Mouse (Mus musculus): ENCODE measurements around the gene Cox7a1.

Cox7a1 gene

DNA sequence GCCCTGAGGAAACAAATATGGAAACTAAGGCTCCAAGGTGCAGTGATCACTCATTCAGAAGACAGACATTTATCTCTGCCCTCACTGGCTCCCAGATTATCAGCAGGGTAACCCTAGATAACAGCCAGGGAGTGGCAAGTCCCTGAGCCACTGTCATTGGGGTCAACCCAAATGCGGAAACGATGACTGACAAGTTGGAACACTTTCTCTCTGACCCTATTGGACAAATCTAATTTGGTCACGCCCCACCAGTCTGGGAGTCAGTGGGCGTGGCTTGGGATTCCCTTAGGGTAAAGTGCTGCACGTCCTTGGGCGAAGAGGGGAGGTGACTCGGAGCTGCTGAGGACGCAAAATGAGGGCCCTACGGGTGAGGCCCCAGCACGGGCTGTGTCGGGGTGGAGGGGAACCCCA, at the start of gene Cox7a1:
Gene Cox7a1, plus strand, starts transcription at position 266 of the 411 bp plus-strand sequence.
- in situ Hi-C loops (cut with MboI; ENCODE audit: low pct_unique_long_range_greater_than_20kb in 1 of 2, low sequenced_read_pairs in 2 of 2, unreplicated experiment in 1 of 2) = loop anchor here in 1 of 2 experiments (5.0 kb wide), 1 partner anchor 33 kb away; no protein-coding TSS in a partner anchor

DNA sequence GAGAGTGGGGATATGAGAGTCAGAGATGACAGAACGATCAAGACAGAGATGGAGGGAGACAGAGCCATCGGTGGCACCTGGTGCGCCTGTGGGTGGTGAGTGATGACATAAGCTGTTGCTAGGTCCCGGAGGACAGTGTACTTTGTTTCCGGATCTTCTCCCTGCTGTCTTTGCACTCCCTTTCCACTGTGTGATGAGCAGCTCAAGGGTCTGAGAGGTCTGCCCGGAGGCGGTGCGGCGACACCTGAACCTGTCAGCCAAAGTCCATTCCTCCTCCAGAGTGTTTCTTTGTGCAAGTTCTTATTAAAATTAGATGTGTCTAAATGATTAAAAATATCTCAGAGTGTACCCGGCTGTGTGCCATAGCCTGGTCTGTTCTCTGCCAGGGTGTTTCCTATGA, 47.1 kb upstream of the Cox7a1 start:
- in situ Hi-C loops (cut with MboI; ENCODE audit: low pct_unique_long_range_greater_than_20kb in 1 of 2, low sequenced_read_pairs in 2 of 2, unreplicated experiment in 1 of 2) = no loop called here

DNA sequence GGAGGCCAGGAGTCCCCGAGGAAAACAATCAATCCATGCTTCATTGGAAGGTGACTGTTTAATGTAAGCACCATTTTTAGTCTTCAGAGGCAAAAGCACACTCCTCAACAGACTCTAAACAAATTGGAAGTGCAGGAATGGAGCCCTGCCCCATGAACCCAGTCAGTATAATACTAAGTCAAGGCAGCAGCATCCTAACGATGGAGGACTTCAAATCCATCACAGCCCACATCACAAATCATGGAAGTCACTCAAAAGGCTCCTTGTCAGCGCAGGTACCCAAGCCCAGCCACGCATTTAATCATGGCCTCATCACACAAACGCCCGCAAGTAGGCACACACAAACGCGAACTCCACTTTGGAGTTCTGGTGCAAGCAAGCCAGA, 40.8 kb upstream of the Cox7a1 start:
- in situ Hi-C loops (cut with MboI; ENCODE audit: low pct_unique_long_range_greater_than_20kb in 1 of 2, low sequenced_read_pairs in 2 of 2, unreplicated experiment in 1 of 2) = no loop called here

DNA sequence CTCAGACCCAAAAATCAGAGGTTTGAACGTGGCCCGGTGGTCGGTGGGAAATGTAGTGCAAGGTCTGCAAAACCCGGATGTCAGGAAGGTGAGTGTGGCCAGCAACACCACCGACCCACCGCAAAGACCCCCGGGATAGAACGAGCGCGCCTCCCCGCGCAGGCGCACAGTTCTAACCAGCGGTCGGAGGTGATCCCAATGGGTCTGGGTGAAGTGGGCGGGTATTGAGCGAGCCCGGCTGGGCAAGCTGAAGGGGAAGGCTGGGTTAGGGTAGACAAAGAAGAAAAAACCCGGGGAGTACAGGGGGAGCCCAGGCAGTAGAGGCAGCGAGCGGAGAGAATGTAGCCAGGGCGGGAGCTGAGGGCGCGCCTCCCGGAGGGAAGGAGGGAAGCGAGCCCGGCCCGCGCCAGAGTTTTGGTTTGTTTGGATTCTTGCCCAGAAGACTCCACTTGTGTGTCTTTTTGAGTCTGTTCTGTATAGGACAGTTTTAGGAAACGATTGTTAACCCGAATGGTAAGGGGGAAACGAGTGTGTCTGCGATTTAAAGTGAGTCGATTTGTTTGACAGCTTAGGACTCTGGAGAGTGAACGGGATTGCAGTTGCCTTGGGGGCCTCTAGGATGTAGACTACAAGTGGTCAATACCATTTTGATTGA, 40.3 kb upstream of the Cox7a1 start:
- in situ Hi-C loops (cut with MboI; ENCODE audit: low pct_unique_long_range_greater_than_20kb in 1 of 2, low sequenced_read_pairs in 2 of 2, unreplicated experiment in 1 of 2) = no loop called here

DNA sequence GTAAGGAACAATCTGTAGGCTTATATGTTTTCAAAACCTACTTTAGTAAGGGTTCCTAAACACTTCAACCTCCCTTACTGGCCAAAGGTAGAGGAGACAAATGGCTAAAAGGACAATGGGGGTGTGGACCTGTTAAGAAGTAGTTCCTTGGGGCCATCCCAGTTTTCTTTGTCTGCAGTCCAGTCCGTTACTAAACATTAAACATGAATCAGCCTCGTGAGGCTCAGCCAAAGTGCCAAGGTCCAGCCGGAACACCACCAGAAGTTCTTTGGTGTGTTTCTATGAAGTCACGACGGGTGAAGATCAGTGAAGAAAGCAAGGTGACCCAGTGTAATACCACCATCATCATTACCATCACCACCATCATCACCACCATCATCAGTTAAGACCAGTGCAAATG, 36.9 kb upstream of the Cox7a1 start:
- in situ Hi-C loops (cut with MboI; ENCODE audit: low pct_unique_long_range_greater_than_20kb in 1 of 2, low sequenced_read_pairs in 2 of 2, unreplicated experiment in 1 of 2) = no loop called here

DNA sequence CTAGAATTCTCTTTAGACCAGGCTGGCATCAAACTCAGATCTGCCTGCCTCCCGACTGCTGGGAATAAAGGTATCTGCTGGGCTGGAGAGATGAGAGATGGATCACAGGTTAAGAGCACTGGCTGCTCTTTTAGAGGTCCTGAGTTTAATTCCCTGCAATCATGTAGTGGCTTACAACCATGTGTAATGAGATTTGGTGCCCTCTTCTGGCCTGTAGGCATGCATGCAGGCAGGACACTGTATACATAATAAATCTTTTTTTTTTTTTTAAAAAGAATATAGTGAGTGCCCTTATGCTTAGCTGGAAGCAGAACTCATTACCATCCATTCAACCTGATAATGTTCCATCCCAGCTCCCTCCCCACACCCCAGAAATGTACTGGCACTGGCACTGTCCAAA, 29.9 kb upstream of the Cox7a1 start:
- in situ Hi-C loops (cut with MboI; ENCODE audit: low pct_unique_long_range_greater_than_20kb in 1 of 2, low sequenced_read_pairs in 2 of 2, unreplicated experiment in 1 of 2) = no loop called here

DNA sequence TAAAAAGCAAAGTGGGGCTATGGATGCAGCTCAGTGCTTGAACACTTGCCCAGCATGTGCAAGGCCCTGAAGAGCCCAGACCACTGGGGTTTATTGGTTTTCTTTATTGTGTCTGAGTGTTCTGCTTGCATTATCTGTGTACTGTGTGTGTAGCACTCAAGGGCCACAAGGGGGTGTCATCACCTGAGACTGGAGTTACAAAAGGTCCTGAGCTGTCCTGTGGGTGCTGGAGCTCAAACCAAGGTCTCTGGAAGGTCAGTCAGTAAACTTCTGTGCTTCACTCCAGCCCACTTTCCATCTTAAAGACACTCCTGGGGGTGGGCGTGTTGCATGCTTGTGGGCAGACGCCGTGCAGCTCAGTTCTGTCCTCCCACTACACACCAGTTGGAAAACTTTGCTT, 28.4 kb upstream of the Cox7a1 start:
- in situ Hi-C loops (cut with MboI; ENCODE audit: low pct_unique_long_range_greater_than_20kb in 1 of 2, low sequenced_read_pairs in 2 of 2, unreplicated experiment in 1 of 2) = no loop called here

DNA sequence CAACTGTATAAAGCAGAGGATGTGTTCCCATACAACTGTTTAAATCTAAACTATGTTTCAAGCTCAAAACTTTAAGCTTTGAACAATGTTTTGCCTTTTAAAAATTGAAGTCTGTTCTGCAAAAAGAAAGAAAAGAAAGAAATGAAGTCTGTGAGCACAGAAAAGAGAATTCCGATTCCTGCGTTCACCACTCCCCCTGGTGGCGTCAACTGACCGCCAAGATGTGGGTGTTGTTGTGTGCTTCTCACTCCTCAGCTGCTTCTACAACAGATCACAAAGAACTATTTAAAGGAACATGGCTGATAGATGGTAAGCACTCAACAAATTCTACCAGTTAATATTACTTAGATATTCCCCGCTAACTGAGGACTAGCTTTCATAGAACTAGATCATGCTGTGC, 20.8 kb upstream of the Cox7a1 start:
- in situ Hi-C loops (cut with MboI; ENCODE audit: low pct_unique_long_range_greater_than_20kb in 1 of 2, low sequenced_read_pairs in 2 of 2, unreplicated experiment in 1 of 2) = no loop called here

DNA sequence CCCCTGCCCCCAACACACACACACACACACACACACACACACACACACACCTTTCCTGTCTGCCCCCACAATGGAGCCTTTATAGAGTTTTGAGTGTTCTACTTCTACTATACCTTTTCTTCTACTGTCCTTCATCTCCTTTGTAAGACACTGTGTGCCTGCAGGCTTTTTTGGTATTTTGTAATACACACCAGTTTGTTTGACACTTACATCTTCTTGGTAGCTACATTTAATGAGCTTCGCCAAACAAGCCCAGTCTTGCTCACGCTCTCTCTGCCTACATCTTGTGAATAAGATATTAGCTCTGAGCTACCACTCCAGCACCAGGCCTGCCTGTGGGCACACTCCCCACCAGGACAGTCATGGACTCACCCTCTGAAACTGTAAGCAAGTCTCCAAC, 19.2 kb upstream of the Cox7a1 start:
- in situ Hi-C loops (cut with MboI; ENCODE audit: low pct_unique_long_range_greater_than_20kb in 1 of 2, low sequenced_read_pairs in 2 of 2, unreplicated experiment in 1 of 2) = no loop called here

DNA sequence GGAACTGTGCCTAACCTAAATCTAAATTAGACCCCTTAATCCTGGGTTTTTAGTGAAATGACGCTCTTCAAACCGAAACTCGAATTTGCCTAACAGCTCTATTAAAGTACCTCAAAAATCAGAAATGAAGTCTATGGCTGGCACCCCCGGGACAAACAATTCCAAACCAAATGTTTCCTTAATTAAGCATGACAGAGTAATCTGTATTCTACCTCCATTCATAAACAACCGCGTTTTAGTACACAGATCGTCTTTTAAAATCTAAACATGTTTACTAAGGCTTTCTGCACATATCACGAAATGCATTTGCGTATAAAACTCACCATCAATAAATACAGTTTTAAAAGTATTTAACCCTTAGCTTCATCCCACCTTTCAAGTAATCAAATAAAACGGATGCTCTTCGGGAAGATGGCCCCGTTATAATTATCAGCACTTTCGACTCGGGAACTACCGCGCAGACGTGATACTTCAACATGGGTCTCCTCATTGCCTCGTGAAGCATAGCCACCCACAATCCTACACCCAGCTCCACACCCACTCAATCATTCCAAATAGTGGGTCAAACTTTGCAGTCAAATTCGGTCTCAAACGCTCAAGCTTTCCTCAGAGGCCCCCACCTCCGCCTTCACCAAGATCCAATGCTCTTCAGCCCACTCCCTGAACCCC, 14.9 kb upstream of the Cox7a1 start:
- in situ Hi-C loops (cut with MboI; ENCODE audit: low pct_unique_long_range_greater_than_20kb in 1 of 2, low sequenced_read_pairs in 2 of 2, unreplicated experiment in 1 of 2) = no loop called here

DNA sequence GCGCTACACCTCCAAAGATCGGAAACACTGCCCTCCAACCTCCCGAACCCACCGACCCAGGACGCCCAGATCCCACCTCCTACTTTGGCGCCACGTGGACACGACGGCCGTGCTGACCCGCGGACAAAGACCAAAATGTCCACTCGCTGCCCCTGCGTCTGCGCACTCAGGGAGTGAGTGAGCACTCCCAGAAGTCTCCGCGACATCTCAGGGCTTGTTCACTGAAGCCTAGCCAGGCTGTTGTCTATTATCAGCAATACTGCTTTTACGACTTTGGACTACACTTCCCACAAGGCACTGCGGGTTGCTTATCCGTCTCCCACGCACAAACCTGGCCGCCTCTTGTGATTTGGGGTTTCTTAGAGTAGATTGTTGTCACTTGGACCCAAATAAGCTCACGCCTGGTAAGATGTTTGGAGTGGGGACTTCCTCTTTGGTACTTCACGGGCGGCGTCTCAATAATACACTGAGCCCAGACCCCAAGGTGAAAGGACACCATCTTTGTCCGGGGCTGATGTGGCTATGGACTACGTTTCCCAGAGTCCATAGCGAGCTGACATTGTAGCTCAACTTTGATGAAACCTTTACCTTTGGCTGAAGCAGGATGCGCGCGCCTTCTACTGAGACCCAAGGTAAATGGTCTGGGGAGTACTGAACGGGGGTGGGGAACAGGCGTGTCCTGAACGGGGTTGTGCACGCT, 14.2 kb upstream of the Cox7a1 start, which contains the start of gene Zfp146:
Gene Zfp146, minus strand, starts transcription at position 168 of the 700 bp plus-strand sequence.
- in situ Hi-C loops (cut with MboI; ENCODE audit: low pct_unique_long_range_greater_than_20kb in 1 of 2, low sequenced_read_pairs in 2 of 2, unreplicated experiment in 1 of 2) = no loop called here

DNA sequence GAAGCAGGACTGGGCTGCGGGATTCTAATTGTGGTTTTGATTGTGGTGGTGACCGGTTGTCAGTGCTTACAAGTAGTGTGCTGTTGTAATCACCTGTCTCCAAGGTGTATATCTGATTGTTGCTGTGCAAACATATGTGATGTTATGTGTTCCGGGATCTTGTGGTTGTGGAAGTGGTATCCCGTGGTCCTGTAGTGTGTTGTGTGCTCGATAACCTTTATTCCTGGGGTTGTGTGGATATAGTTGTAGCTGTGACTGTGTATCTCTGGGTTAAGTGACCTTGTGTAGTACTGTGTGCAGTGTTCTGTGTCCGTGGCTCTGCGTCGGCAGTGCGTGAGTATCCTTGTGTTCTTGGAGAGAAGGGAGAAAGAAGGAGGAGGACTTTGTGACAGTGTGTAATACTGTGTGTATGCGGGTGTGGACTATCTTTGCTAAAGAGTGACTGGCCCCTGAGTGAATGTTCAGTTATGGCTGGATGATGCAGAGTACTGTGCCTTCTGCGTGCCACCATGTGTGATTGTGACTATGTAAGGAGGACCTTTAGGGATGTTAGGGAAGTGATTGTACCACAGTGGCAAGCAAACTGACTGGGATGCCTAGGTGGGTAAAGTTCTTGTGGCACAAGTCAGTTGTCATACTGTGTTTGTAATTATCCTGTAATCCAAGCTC, 13.5 kb upstream of the Cox7a1 start:
- in situ Hi-C loops (cut with MboI; ENCODE audit: low pct_unique_long_range_greater_than_20kb in 1 of 2, low sequenced_read_pairs in 2 of 2, unreplicated experiment in 1 of 2) = no loop called here

DNA sequence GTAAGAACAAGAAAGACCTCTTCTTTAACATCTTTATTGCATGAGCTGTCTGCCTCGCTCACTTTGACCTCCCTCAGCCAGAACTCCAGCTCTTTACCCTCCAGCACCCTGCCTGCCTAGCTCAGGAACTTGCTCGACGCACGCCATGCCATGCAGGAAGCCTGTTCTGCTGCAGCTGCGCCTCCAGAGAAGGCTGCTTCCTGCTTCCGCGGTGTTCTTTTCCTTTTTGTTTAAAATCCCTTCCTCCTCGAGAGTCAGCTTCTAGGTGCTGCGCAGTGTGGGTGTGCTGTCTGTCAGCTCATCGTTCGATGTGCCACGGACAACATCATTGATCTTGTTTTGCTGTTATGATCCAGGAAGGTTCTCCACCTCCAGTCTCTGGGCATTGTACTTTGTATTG, 7.5 kb upstream of the Cox7a1 start:
- in situ Hi-C loops (cut with MboI; ENCODE audit: low pct_unique_long_range_greater_than_20kb in 1 of 2, low sequenced_read_pairs in 2 of 2, unreplicated experiment in 1 of 2) = loop anchor here in 1 of 2 experiments (5.0 kb wide), 1 partner anchor 36 kb away; no protein-coding TSS in a partner anchor

DNA sequence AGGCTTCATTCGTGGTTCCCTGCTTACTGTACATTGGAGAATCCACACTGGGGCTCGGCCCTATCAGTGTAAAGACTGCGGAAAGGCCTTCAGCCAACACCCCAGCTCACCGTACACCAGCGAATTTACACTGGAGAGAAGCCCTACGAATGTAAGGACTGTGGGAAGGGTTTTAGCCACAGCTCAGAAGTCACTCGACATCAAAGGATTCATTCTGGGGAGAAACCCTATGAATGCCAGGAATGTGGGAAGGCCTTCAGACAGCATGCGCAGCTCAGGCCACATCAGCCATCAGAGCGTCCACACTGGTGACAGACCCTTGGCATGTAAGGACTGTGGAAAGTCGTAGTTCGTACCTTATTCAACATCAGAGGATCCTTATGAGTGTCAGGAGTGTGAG, 5.7 kb upstream of the Cox7a1 start:
- in situ Hi-C loops (cut with MboI; ENCODE audit: low pct_unique_long_range_greater_than_20kb in 1 of 2, low sequenced_read_pairs in 2 of 2, unreplicated experiment in 1 of 2) = loop anchor here in 1 of 2 experiments (5.0 kb wide), 1 partner anchor 34 kb away; no protein-coding TSS in a partner anchor

DNA sequence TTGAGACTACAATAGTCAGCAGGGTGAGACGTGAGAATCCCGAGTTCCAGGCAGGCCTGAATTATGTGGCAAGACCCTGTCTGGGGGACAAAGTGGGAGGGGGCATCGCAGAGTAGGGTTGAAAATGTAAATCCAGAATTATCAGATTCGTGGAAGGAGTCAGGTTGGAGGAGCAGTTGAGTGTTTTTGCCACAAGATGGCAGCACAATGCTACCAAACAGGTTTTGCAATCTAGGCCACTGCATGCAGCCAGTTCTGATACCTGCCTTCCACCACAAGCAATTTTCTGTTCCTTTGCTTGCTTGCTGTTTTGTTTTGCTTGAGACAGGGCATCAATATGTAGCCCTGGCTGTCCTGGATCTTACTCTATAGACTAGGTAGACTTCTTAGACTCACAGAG, 2.6 kb upstream of the Cox7a1 start:
- in situ Hi-C loops (cut with MboI; ENCODE audit: low pct_unique_long_range_greater_than_20kb in 1 of 2, low sequenced_read_pairs in 2 of 2, unreplicated experiment in 1 of 2) = loop anchor here in 1 of 2 experiments (5.0 kb wide), 1 partner anchor 36 kb away; no protein-coding TSS in a partner anchor

DNA sequence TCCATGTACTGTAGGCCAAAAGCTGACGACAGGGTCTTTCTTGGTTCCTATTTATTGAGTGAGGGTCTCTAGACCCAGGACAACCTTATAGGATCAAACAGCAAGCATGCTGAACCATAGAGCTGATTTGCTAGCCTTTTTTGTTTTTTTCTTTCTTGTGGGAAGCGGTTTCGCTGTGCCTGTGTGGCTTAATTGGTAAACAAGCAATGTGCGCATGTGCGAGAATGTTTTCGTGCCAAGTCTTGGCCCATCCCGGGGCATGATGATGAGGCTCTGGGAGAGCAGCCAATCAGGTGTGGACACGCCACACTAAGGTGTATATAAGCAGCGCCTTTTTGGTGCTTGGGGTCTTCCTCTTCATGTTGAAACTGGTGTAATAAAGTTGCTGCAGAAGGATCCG, 2.0 kb upstream of the Cox7a1 start:
- in situ Hi-C loops (cut with MboI; ENCODE audit: low pct_unique_long_range_greater_than_20kb in 1 of 2, low sequenced_read_pairs in 2 of 2, unreplicated experiment in 1 of 2) = loop anchor here in 1 of 2 experiments (5.0 kb wide), 1 partner anchor 35 kb away; no protein-coding TSS in a partner anchor

DNA sequence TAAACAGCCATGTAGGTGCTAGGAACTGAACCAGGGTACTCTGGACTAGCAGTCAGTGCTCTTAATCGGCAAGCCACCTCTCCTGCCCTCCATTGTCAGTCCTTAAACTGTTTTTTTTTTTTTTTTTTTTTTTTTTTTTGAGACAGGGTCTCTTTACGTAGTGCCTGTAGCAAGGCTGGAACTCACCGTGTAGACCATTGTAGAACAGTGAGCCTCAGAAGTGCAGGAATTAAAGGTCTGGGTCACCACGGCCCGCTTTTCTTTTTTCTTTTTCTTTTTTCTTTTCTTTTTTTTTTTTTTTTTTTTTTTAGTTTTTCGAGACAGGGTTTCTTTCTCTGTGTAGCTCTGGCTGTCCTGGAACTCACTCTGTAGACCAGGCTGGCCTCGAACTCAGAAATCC, 755 bp upstream of the Cox7a1 start:
- in situ Hi-C loops (cut with MboI; ENCODE audit: low pct_unique_long_range_greater_than_20kb in 1 of 2, low sequenced_read_pairs in 2 of 2, unreplicated experiment in 1 of 2) = loop anchor here in 1 of 2 experiments (5.0 kb wide), 1 partner anchor 34 kb away; no protein-coding TSS in a partner anchor

DNA sequence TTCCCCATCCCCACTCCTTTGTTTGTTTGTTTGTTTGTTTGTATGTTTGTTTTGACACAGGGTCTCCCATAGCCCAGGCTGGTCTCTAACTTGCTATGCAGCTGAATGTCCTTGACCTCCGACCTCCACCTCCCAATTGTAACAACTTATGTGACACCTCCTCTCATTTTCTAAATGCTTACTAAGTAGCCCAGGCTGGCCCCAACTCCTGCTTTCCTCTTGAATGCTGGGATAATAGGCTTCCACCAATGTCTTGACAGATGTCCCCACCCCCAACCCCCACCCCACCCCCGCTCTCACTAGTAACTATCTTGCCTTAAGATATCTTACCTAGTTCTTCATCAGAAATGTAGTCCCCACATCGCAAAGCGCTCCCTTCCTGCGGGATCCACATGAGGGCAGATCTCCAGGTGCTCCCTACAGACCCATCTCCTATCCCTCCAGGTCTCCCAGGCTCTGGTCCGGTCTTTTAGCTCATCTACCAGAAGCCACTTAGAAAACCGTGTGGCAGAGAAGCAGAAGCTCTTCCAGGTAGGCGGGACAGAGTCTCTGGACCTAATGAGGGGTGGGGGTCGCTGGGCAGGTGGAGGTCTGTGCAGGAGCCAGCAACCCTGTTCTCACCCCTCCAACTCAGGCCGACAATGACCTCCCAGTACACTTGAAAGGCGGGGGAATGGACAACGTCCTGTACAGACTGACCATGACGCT, 851 bp downstream of the Cox7a1 start:
- in situ Hi-C loops (cut with MboI; ENCODE audit: low pct_unique_long_range_greater_than_20kb in 1 of 2, low sequenced_read_pairs in 2 of 2, unreplicated experiment in 1 of 2) = loop anchor here in 1 of 2 experiments (5.0 kb wide), 1 partner anchor 33 kb away; no protein-coding TSS in a partner anchor
